Mouse (Mus musculus) forebrain, postnatal 0 days (tissue): ENCODE results near the gene Dlk2. TPM values are rescaled to one million over a fixed set of nuclear protein-coding genes. Genes with fewer than 3 reads are reported as not detected.

ENCODE experiments used
- ATAC-seq: fragments of 200-750 bp; cut with Nextera tagmentation; 2 replicates; pipeline ENCODE4 v1.8.0; 2017; ENCODE audit warnings: mild to moderate bottlenecking, moderate library complexity
- DNase-seq: peaks from one replicate; pipeline ENCODE4 v3.0.0-alpha.2; 2015
- H3K27ac ChIP-seq: fragments of 300-500 bp; sonication (generic); 2 replicates; pipeline ENCODE4 v1.5.1; 2014; ENCODE audit warnings: low read depth, mild to moderate bottlenecking, antibody characterized with exemption, low read length, moderate library complexity, mixed read lengths
- H3K27me3 ChIP-seq: fragments of 300-500 bp; sonication (generic); 2 replicates; pipeline ENCODE4 v1.6.1; 2014; ENCODE audit warnings: mild to moderate bottlenecking, low read length, mixed read lengths; ENCODE audit not compliant: insufficient read depth
- H3K36me3 ChIP-seq: fragments of 300-500 bp; sonication (generic); 2 replicates; pipeline ENCODE4 v1.6.1; 2014; ENCODE audit warnings: mild to moderate bottlenecking, moderate library complexity; ENCODE audit not compliant: insufficient read depth
- H3K4me1 ChIP-seq: fragments of 300-500 bp; sonication (generic); 2 replicates; pipeline ENCODE4 v1.6.1; 2014; ENCODE audit warnings: antibody characterized with exemption; ENCODE audit not compliant: insufficient read depth
- H3K4me2 ChIP-seq: fragments of 300-500 bp; sonication (generic); 2 replicates; pipeline ENCODE4 v1.6.1; 2014; ENCODE audit warnings: low read depth, mild to moderate bottlenecking, moderate library complexity
- H3K4me3 ChIP-seq: fragments of 300-500 bp; sonication (generic); 2 replicates; pipeline ENCODE4 v1.5.1; 2014; ENCODE audit warnings: low read depth, low read length, mixed read lengths
- H3K9ac ChIP-seq: fragments of 300-500 bp; sonication (generic); 2 replicates; pipeline ENCODE4 v1.6.1; 2014; ENCODE audit warnings: mild to moderate bottlenecking
- H3K9me3 ChIP-seq: fragments of 300-500 bp; sonication (generic); 2 replicates; pipeline ENCODE4 v1.6.1; 2016; ENCODE audit warnings: low read length
- CTCF ChIP-seq: sonication (generic); IDR thresholded peaks from 2 replicates; pipeline ENCODE4 v1.5.1; 2016; ENCODE audit warnings: antibody characterized with exemption, control low read depth, low read depth
- WGBS: fragments of 180-500 bp; shearing (Covaris S2); extraction: QIAGEN DNeasy Blood & Tissue Kit; methylation state at CpG from one replicate; pipeline ENCODE4 v1.1.7; 2014; 5-methylcytosine and 5-hydroxymethylcytosine counted together
- polyA plus RNA-seq: library from polyadenylated mRNA; unstranded; fragments of >200 nt; fragmentation: Nextera tagmentation; extraction: Ambion mirVana; gene quantifications from 2 replicates; pipeline ENCODE4 v1.2.1, GENCODE M21; 2015
- total RNA-seq: library from RNA; depleted of rRNA; stranded (reverse); fragments of >200 nt; gene quantifications from 2 replicates; pipeline ENCODE4 v1.2.3, GENCODE M21; 2014

The Dlk2 gene
- total and polyA plus RNA-seq, 2 experiments from 2014 or later: 16.3 to 61.3 TPM

DNA sequence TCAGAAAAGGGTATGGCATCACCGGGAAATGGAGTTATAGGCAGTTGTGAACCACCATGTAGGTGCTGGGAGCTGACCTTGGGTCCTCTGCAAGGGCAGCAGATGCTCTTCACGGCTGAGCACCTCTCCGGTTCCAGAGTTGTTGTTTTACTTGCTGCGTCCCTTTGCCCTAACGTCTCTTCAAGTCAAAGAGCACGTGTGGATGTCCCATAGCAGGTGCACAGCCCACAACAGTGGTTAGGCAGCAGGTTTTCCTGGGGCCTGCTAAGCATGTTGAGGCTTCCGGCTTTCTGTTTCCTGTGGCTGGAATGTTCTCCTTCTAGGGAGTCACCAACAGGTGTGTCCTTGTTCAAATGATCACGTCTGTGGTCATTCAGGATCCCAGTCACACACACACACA lies 13.3 kb upstream of the Dlk2 start:
- peaks cover 6% of the 10 kb centered on the region for H3K4me1 ChIP-seq
- no peaks in the 10 kb centered on the region for H3K9me3 ChIP-seq
- H3K27me3 ChIP-seq: no peaks in the 10 kb centered on the region
- H3K36me3 ChIP-seq: no peaks in the 10 kb centered on the region; the same call in 1 of the 2 replicates
- DNase-seq (no peak), ATAC-seq (no peak)
- H3K27ac ChIP-seq: no peak overlapping the region
- no peak overlapping the region for H3K4me2 ChIP-seq
- no peak for TF ChIP-seq CTCF
- no peak overlapping the region for H3K9ac ChIP-seq
- WGBS: 87% methylated on average over 8 of the region's 8 CpGs
- H3K4me3 ChIP-seq: no peak overlapping the region

DNA sequence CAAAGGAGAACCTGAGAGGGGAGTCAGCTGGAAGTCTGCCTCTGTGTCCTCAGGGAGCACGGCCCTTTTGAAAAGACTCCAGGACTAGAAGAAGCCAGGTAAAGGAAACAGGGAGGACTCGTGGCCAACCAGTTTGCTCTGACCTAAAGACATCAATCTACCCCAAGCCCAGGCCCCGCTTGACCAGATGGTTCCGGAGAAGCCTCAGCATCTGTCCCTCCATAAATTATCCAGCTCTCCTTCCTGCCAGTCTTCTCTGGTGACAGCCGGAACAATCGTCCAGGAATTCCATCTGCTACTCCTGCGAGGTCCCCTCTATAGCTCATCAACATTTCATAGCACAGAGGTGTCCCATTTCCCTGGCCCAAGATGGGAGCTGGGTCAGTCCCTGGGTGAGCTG lies 12.6 kb upstream of the Dlk2 start:
- TF ChIP-seq CTCF: no peak
- Histone ChIP-seq H3K27ac (no peak overlapping the region), H3K9ac (no peak overlapping the region), H3K4me2 (no peak overlapping the region), H3K9me3 (no peaks in the 10 kb centered on the region), H3K4me3 (no peak overlapping the region), H3K27me3 (no peaks in the 10 kb centered on the region), H3K4me1 (peaks cover 6% of the 10 kb centered on the region), H3K36me3 (no peaks in the 10 kb centered on the region)
- 61% methylated on average over 7 of the region's 7 CpGs for WGBS
- ATAC-seq: no peak
- DNase-seq: no peak

DNA sequence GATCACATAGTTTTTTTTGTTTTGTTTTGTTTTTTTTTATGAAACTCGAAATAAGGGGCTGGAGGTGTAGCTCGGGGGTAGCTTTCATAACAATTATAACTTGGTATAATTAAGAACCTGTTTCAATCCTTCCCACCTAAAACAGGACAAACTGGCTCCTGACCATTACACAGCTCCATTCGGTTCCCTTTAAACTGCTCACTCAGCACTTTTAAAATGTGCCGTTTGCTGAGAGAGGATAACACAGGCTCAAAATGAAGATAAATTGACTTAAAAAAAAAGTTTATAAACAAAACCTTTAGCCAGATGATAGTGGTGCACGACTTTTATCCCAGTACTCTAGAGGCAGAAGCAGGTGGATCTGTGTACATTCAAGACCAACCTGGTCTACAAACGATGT lies 11.8 kb upstream of the Dlk2 start:
- no peaks in the 10 kb centered on the region for H3K27me3 ChIP-seq

DNA sequence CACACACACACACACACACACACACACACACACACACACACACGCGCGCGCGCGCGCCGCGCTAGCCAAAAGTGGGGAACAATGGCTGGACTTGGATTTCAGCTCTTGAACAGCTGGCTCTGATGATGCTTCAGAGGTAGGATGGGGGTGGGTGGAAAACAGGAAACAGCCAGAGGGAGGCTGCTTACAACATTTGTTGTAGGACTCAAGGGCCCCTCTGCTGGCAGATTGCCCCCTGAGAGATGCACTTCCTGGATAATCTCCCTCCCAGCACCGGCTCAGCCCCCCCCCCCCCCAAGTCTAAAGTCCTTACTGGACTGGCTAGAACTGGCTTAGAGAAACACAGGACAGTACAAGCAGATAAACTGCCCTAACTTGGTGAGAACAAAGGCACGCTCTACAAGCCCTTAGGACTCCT lies 9.5 kb upstream of the Dlk2 start:
- no peak overlapping the region for H3K9ac ChIP-seq
- DNase-seq: no peak
- H3K36me3 ChIP-seq: no peaks in the 10 kb centered on the region
- H3K27me3 ChIP-seq: no peaks in the 10 kb centered on the region
- no peaks in the 10 kb centered on the region for H3K4me1 ChIP-seq
- H3K27ac ChIP-seq: no peak overlapping the region
- no peak overlapping the region for H3K4me2 ChIP-seq
- no peak for TF ChIP-seq CTCF
- ATAC-seq: no peak
- 45% methylated on average over 11 of the region's 11 CpGs for WGBS
- H3K9me3 ChIP-seq: no peaks in the 10 kb centered on the region
- H3K4me3 ChIP-seq: no peak overlapping the region

More for the DNA sequence above, 11.8 kb upstream of the Dlk2 start:
- no peak overlapping the region for H3K4me2 ChIP-seq
- no peak overlapping the region for H3K27ac ChIP-seq
- no peak overlapping the region for H3K4me3 ChIP-seq
- H3K4me1 ChIP-seq: peaks cover 6% of the 10 kb centered on the region
- H3K36me3 ChIP-seq: no peaks in the 10 kb centered on the region
- H3K9ac ChIP-seq: no peak overlapping the region
- no peaks in the 10 kb centered on the region for H3K9me3 ChIP-seq
- 70% methylated on average over 6 of the region's 6 CpGs for WGBS
- ATAC-seq (no peak), DNase-seq (no peak)
- no peak for TF ChIP-seq CTCF

DNA sequence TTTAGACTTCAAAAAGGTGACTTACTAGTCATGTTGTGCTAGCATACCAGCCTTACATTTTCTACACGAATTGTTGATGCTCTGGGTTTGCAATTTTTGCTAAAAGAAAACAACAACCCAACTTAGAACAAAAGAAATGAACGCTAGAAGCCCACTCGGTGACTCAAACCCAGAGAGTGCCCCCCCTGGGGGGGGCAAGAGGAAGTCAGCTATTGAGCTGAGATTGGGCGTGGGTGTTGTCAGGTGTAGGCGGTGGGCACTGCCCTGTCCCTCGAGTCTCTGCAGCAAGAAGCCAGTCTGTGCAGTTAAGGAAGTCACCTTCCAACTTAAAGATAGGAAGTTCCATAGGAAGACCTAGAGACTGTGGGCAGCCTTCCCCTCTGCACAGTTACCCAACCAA lies 620 bp upstream of the Dlk2 start:
- H3K27me3 ChIP-seq: peaks cover 9% of the 10 kb centered on the region
- H3K27ac ChIP-seq: peak overlapping the region; percentile 86; the same call in 1 of the 2 replicates
- no peak overlapping the region for H3K9ac ChIP-seq
- no peaks in the 10 kb centered on the region for H3K9me3 ChIP-seq
- TF ChIP-seq CTCF: no peak
- 45% methylated on average over 6 of the region's 6 CpGs for WGBS
- H3K36me3 ChIP-seq: no peaks in the 10 kb centered on the region
- H3K4me3 ChIP-seq: peak overlapping the region; percentile 70; the same call in 1 of the 2 replicates
- DNase-seq: no peak
- no peaks in the 10 kb centered on the region for H3K4me1 ChIP-seq
- ATAC-seq: no peak
- peak overlapping the region; percentile 91 for H3K4me2 ChIP-seq

DNA sequence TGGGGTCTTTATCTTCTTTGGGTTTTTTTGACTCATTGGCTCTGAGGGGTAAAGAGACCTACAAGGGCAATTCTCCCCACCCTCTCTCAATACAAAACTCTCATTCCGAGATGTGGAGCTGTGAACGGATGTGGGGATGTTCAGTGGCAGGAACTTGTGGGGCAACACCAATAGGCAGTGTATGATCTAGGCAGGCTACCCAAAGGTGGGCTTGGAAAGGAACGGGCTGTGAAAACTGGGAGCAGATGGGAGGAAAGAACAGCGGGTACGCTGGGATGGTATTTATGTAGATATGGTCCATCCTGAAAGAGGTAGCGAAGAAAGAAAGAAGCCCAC lies 225 bp upstream of the Dlk2 start:
- peak overlapping the region; percentile 77 for H3K9ac ChIP-seq
- no peak for DNase-seq
- H3K36me3 ChIP-seq: peaks cover under 1% of the 10 kb centered on the region; the same call in 1 of the 2 replicates
- no peaks in the 10 kb centered on the region for H3K9me3 ChIP-seq
- ATAC-seq: no peak
- no peak for TF ChIP-seq CTCF
- WGBS: 8% methylated on average over 6 of the region's 6 CpGs
- H3K27ac ChIP-seq: peak overlapping the region; percentile 86
- H3K4me2 ChIP-seq: peak overlapping the region; percentile 91
- peaks cover 9% of the 10 kb centered on the region for H3K27me3 ChIP-seq
- peak overlapping the region; percentile 70 for H3K4me3 ChIP-seq
- no peaks in the 10 kb centered on the region for H3K4me1 ChIP-seq

DNA sequence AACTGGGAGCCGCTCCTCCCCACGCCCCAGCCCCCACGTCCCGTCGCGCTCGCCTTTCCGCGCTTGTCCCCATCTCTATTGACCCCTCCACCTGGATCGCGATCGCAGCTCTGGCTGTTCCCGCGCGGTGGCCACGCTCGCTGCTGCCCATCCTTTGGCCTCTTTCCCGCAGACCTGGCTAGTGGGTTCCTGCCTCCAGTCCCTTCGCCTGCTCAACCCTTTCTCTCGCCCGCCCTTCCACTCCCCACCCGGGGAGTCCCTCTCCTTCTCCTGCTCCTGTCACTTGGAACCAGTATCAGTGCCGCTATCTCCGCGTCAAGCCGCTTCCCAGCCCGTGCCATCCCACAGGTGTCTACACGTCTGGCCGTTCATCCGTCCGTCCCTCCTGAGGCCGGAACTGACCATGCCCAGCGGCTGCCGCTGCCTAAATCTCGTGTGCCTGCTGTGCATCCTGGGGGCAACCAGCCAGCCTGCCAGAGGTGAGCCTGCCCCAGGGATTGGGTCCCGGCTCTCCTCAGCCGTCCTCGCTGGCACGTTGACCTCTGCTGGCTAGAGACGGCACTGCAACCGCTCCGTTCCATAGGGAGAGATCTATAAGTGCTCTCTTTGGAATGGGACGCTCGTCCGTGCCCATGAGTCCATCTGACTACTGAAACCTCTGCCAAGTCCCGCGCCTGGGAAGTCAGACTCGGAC lies 1.1 kb downstream of the Dlk2 start:
- Histone ChIP-seq H3K4me3 (peak overlapping the region; percentile 70), H3K9me3 (no peaks in the 10 kb centered on the region), H3K4me2 (peak overlapping the region; percentile 91), H3K27me3 (peaks cover 9% of the 10 kb centered on the region), H3K9ac (peak overlapping the region; percentile 77), H3K36me3 (peaks cover 12% of the 10 kb centered on the region; the same call in 1 of the 2 replicates), H3K27ac (peak overlapping the region; percentile 86), H3K4me1 (no peaks in the 10 kb centered on the region)
- WGBS: 4% methylated on average over 41 of the region's 48 CpGs
- TF ChIP-seq CTCF: peak; percentile 88
- ATAC-seq: peak; percentile 85
- DNase-seq: peak; percentile 89
